Mouse (Mus musculus) embryonic fibroblast, embryonic 13.5 days (primary cell): ENCODE data around the gene Gm49345.

Experiments
- CTCF ChIP-seq: IDR thresholded peaks from 2 replicates; pipeline ENCODE4 v1.5.1; 2011; ENCODE audit warnings: mild to moderate bottlenecking, control low read depth, low read length, moderate library complexity, borderline replicate concordance; ENCODE audit not compliant: insufficient read depth
- POLR2A ChIP-seq: IDR thresholded peaks from 2 replicates; pipeline ENCODE4 v1.6.1; 2011; ENCODE audit warnings: low read depth, mild to moderate bottlenecking, control low read depth, low read length, moderate library complexity

GRCm38 (mm10) chr13:67545941-67546340 lies 91.6 kb downstream of the Gm49345 start:
- TF ChIP-seq POLR2A (no peak), CTCF (no peak)
